Mouse (Mus musculus) ovary, adult 10 weeks (tissue): ENCODE results near the gene Rbm38. TPM values are rescaled to one million over a fixed set of nuclear protein-coding genes. Genes with fewer than 3 reads are reported as not detected.

ENCODE experiments used
- polyA plus RNA-seq: library from polyadenylated mRNA; stranded (reverse); fragments of 350-450 nt; fragmentation: Illumina TruSeq; extraction: RNeasy Lipid Tissue Mini Kit (QIAGEN cat#74804); gene quantifications from one replicate; pipeline ENCODE4 v1.2.3, GENCODE M21; 2014

Gene Rbm38
- polyA plus RNA-seq: 0.51 TPM

DNA sequence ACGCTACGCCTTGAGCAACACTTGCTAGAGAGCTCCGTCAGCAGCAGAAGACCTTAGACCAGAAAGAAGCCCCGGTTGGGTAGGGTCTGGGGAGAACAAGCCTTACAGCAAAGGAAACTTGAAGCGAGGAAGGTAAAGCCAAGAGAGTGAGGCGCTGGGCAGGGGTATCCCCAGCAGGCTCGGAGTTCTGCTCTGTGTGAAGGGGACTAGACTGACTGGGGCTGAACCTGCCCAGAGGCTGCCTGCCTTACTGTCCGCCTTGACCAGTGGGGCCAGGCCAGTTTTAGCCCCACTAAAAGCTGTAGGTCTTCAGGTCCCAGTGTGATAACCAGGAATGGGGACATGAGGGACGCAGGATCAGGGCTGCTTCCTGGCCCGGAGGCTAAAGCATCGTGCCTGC is at the start of gene Rbm38:
Gene Rbm38 (plus strand): TSS at position 69 of the 400 bp plus-strand sequence.

DNA sequence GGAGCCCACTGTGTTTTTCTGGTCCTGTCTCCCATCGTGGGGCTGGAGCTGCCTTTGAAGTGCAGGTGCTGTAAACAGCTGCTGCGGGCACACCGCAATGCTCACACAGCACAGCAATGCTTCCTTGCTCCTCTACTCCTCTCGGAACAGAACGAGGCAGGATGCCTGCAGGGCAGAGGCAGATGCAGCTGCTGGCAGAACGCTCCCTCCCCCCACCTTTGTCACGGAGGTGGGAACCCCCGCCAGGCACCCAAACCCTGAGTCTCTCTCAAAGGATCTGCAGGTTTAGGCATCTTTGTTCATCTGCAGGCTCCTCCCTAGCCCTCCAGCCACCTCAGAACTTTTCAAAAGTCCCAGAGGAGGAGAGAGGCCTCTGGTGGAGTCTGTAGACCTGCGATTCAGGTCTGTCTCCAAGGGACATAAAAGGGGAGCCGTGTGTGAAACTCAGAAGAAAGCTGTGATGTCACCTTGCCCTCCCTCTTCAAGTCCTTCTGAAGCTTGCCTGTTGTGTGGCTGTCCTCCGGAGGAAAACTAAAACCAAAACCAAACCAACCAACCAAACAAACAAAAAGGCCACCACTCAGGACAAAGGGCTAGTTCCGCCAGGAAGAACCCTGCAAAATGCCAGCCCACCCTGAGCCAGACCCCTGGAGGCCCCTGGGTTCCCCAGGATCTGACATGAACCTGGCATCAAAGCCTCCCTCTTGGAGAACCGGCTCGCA is 42.7 kb upstream of the Rbm38 start, which contains the start of gene Spo11:
Gene Spo11 (plus strand): TSS at position 292 of the 722 bp plus-strand sequence.

DNA sequence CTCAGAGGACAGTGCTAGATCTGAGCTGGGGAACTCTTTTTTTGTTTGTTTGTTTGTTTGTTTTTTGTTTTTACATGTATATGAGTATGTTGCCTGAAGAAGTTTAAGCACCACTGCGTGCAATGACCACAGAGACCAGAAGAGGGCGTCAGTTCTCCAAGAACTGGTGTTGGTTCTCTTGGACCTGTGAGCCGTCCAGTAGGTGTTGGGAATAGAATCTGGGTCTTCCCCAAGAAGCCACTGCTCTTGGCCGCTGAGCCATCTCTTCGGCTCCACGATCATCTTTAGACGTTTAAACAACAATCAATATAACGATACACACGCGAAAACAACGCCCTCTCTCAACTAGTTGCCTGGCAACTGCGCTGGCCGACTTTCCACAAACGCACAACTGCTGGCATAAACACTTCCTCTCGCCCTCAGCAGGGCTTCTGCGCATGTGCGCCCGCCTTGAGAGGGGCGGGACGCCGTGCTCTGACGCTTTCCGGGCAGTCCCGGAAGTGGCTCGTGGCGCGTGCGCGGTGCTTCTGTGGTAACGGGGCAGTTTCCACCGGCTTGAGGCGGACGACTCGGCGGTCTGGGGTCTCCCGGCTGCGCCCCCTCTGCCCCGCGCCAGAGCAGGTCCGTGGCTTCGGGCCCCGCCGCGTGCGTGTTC is 20.5 kb upstream of the Rbm38 start, which contains the start of gene Rae1:
Gene Rae1 (plus strand): TSS at position 488 of the 655 bp plus-strand sequence.

Other genes with a start within 250 kb of the Rbm38 start
- 1.00 TPM for gene Bmp7, start 80.2 kb upstream of the Rbm38 start, polyA plus RNA-seq
- gene Spo11, start 42.8 kb upstream of the Rbm38 start, polyA plus RNA-seq: not detected
- 59.8 TPM for gene Rae1, start 20.4 kb upstream of the Rbm38 start, polyA plus RNA-seq
- not detected for gene Ctcfl, start 99.0 kb downstream of the Rbm38 start, polyA plus RNA-seq
- 3.6 TPM for gene Pck1, start 132.6 kb downstream of the Rbm38 start, polyA plus RNA-seq
- 1.7 TPM for gene Zbp1, start 198.4 kb downstream of the Rbm38 start, polyA plus RNA-seq